Mouse (Mus musculus) A20 (cell line): Measurements from ENCODE around the gene Naa16.
"Not testable (repeated sequence)": the region's sequence is repeated elsewhere in the genome, so short reads cannot be mapped to it uniquely, and the experiment has no call there.

Experiments
- DNase-seq: peaks from one replicate; pipeline ENCODE4 v3.0.0-alpha.2; 2011; ENCODE audit warnings: low read depth, low spot score

The Naa16 gene

GRCm38 (mm10) chr14:79390265-79390926, at the start of gene Naa16:
TSS of gene Naa16 (minus strand) at chr14:79390778.
- DNase-seq = peak; percentile 96

- DNase-seq = peak; percentile 32
Observed at GRCm38 (mm10) chr14:79434068-79434467, 43.5 kb upstream of the Naa16 start.

GRCm38 (mm10) chr14:79426730-79427365, 36.3 kb upstream of the Naa16 start:
- DNase-seq = not testable (repeated sequence)

GRCm38 (mm10) chr14:79425979-79426729, 35.6 kb upstream of the Naa16 start, which contains the start of gene Kbtbd7:
TSS of gene Kbtbd7 (plus strand) at chr14:79426511.
- peak; percentile 98 for DNase-seq

- no peak for DNase-seq
Observed at GRCm38 (mm10) chr14:79420083-79420685, 29.6 kb upstream of the Naa16 start.

GRCm38 (mm10) chr14:79413121-79413520, 22.5 kb upstream of the Naa16 start:
- DNase-seq = no peak

GRCm38 (mm10) chr14:79410662-79411061, 20.1 kb upstream of the Naa16 start:
- DNase-seq = no peak

GRCm38 (mm10) chr14:79409278-79409830, 18.8 kb upstream of the Naa16 start:
- no peak for DNase-seq

GRCm38 (mm10) chr14:79407641-79408040, 17.1 kb upstream of the Naa16 start:
- no peak for DNase-seq

- DNase-seq = peak; percentile 91
Observed at GRCm38 (mm10) chr14:79397321-79398122, 6.9 kb upstream of the Naa16 start, which contains the start of gene Mtrf1. TSS of gene Mtrf1 (plus strand) at chr14:79397772.

GRCm38 (mm10) chr14:79394564-79394963, 4.0 kb upstream of the Naa16 start:
- peak; percentile 85 for DNase-seq

- peak; percentile 76 for DNase-seq
Observed at GRCm38 (mm10) chr14:79393289-79393688, 2.7 kb upstream of the Naa16 start.

- peak; percentile 64 for DNase-seq
Observed at GRCm38 (mm10) chr14:79389438-79390264, 927 bp downstream of the Naa16 start.

GRCm38 (mm10) chr14:79388304-79388703, 2.3 kb downstream of the Naa16 start:
- no peak for DNase-seq

GRCm38 (mm10) chr14:79383120-79383519, 7.5 kb downstream of the Naa16 start:
- no peak for DNase-seq

GRCm38 (mm10) chr14:79377041-79377440, 13.5 kb downstream of the Naa16 start:
- DNase-seq = no peak

- no peak for DNase-seq
Observed at GRCm38 (mm10) chr14:79358055-79358454, 32.5 kb downstream of the Naa16 start.

GRCm38 (mm10) chr14:79346384-79346783, 44.2 kb downstream of the Naa16 start:
- no peak for DNase-seq

GRCm38 (mm10) chr14:79335613-79336012, 55.0 kb downstream of the Naa16 start:
- no peak for DNase-seq

- DNase-seq = no peak
Observed at GRCm38 (mm10) chr14:79331936-79332335, 58.6 kb downstream of the Naa16 start.
